Mouse (Mus musculus) kidney, postnatal 10 days (tissue): ENCODE data around the gene AI481877.
A peak's percentile ranks its signal among the peaks of the same experiment; 100 is the strongest.
"Not testable (repeated sequence)": the region's sequence is repeated elsewhere in the genome, so short reads cannot be mapped to it uniquely, and the experiment has no call there.

ENCODE experiments used
- DNase-seq: peaks from one replicate; pipeline ENCODE4 v3.0.0; 2021; ENCODE audit warnings: mixed read lengths

Gene AI481877

GRCm38 (mm10) chr4:59138507-59139033, at the start of gene AI481877:
Gene AI481877 (minus strand): TSS chr4:59138983.
- not testable (repeated sequence) for DNase-seq

DNA sequence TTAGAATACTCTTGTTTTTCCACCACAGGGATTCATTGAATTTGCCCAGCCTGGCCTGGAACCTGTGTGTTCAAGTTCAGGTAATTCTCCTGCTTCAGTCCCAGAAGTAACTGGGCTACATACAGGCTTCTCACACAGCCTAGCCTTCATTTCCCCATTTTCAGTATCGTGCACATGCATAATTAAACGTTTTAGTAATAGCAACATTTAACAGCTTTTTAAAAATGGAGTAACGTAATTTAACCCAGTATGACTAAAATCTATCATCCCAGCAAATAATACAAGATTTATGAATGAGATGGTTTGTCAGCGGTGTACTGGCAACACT, 49.7 kb upstream of the AI481877 start:
- no peak for DNase-seq

DNA sequence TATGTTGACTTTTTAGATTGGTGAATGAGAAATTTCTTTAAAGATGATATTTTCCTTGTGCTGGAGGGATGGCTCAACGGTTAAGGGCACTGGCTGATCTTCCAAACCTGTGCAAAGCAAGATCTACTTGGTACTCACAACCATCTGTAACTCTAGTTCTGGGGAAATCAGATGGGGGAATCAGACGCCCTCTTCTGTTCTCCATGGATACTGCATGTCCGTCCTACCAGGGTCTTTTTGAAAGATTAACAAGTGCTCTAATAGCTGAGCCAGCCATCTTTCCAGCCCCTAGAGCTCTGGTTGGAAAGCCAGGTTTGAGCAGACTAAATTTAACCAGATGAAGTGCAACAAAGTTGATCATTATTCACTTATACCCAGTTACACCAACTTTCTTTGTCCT, 48.5 kb upstream of the AI481877 start:
- DNase-seq = peak; percentile 57

DNA sequence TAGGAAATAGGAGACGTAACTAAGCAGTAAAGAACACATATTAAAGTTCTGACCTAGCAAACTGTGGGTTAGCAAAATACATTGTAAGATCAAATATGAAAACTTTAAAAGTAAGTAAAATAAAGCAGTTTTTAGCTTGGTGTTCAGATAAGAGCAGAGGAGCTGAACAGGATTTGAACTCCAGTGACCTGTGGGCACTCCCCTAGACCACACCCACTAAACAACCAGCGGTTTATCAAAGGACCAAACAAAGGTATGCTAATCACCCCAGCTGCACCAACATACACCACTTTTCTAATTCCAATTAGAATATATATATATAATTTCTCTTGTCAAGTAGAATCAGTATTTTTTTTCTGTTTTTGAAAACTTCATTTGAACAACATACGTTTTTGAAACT, 46.9 kb upstream of the AI481877 start:
- no peak for DNase-seq

DNA sequence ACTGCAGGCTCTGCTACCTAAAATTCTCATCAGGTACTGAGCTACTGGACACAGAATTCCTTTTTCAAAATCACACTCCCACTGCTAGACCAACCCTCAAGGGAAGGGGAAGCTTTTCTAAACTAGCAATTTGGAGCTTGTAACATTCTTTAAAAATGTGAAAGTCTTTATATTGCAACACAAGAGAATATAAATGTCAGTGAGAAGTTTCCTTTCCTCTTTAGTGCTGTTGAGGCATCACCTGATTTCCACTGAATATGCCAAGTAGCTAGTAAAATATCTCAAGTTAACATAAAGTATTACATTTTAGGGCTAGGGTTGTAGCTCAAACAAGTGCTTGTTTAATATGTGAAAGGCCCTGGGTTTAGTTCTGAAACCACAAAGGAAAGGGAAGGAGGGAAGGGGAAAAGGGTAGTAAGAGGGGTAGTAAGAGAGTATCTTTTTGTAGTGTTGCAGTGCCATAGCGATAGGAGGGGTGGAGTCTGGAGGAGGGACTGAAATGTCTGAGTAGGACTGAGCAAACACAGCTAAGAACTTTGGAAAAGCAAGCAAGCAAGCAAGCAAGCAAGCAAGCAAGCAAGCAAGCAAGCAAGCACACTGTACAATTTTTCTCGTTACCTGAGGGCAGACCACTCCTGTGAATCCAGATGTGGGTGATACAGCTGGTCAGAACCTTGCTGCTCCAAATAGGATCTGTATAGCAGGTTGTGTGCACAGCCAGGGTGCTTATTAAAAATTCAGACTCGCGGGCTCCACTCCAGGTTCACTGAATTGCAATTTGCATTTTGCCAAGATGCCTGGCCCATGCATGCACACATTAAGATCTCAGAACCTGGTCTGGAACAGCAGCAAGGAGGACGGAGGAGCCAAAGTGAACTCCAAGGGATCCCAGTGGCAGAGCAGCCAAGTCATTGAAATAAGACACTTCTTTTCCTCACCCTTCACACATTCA, 42.8 kb upstream of the AI481877 start:
- no peak for DNase-seq

- DNase-seq = no peak
Measured at GRCm38 (mm10) chr4:59177566-59177965, 38.8 kb upstream of the AI481877 start.

DNA sequence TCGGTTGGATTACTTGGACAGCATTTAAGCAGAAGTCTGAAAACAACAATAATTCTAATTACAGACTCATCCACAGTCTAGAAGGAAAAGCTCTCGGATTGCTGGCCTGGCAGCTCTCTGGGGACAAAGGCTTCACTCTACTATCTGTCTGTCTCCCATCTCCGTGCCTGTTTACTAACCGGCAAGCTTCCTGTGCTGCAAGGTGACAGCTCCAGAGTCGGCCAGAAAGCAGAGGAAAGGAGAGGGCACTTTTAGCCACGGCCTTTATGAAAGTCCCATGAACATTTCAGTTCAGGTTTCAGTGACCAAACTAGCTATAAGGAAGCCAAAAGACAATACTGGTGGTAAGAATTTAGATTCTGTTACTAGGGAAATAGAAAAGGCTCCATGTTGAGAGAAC, 37.1 kb upstream of the AI481877 start:
- no peak for DNase-seq

DNA sequence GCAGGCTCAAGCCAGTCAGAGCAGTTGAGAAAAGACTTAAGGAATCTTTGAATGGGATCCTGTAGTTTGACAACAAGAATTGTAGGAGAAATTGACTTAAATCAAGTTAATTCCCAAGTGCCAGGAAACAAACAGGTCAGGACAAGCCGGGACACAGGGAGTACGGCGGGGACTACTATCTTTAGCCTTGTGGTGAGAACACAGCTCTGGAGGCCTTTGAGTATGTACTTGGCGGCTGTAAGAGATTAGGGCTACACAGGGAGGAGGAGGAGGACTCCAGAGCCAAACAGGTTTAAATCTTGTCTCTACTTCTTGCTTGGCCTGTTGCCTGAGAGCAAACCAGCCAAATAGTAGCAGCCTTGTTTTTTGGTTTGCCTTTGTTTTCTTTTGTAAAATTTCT, 36.2 kb upstream of the AI481877 start:
- DNase-seq = no peak

DNA sequence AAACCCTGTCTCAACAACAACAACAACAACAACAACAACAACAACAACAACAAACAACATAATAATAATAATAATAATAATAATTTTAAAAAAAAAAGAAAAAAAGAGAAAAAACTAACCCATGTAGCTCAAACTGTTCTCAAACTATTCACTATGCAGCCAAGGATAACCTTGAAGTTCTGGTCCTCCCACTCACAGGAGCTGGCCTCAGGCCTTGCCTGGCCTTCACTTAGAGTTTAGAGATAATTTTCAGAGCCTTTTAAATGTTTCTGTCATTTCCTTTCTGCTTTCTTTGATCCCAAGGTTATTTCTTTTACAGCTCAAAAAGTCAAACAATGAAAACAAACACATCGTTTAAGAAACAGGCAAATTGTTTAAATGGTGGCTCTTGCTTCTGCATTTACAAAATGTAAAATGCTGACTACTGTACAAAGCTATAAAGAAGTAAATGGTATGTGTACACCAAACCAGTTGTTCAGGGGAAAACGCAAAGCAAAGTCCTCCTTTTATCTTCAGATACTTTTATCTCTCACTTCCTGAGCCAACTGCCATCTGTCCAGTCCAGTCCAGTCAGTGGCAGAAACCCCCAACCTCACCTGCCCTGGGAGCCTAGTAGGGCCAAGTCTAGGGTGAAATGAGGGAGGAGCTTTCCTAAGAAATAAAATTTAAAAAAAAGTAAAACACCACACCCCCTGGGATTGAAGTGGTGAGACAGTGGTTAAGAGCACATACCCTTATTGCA, 34.6 kb upstream of the AI481877 start:
- no peak for DNase-seq

DNA sequence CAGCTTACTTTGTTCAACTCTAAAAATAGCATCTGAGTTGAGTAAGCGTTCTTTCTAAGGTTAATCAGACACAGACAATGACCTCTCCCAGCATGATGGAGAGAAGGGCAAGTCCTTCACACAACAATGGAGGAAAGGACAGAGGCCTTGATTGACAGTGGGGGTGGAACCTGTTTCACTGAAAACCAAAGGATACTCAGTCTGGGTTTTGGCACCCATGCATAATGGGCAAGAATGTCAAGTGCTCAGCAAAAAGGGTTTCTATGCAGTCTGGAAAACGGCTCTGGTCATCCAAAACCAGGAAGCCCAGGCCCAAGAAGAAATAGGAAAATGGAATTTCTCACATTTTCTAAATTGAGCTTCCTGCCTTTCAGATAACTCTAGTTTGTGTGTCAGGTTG, 33.8 kb upstream of the AI481877 start:
- no peak for DNase-seq

- no peak for DNase-seq
Measured at GRCm38 (mm10) chr4:59169981-59170380, 31.2 kb upstream of the AI481877 start.

DNA sequence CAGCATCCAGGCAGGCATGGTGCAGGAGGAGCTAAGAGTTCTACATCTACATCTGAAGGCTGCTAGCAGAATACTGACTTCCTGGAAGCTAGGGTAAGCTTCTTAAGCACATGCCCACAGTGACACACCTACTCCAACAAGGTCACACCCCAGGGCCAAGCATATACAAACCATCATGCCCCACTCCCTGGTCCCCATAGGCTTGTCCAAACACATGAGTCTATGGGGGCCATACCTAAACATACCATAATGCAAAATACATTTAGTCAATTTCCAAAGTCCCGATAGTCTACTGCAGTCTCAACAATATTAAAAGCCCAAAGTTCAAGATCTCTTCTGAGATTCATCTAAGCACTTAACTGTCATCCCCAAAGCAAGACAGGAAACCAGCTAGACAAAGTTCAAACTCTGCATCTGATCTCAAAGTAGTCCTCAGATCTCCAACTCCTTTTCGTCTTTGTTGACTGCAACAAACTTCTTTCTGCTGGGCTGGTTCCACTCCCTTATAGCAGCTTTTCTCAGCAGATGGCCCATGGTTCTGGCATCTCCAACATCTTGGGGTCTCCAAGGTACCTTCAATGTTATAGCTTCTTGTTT, 28.6 kb upstream of the AI481877 start:
- no peak for DNase-seq

GRCm38 (mm10) chr4:59164034-59164433, 25.3 kb upstream of the AI481877 start:
- no peak for DNase-seq

DNA sequence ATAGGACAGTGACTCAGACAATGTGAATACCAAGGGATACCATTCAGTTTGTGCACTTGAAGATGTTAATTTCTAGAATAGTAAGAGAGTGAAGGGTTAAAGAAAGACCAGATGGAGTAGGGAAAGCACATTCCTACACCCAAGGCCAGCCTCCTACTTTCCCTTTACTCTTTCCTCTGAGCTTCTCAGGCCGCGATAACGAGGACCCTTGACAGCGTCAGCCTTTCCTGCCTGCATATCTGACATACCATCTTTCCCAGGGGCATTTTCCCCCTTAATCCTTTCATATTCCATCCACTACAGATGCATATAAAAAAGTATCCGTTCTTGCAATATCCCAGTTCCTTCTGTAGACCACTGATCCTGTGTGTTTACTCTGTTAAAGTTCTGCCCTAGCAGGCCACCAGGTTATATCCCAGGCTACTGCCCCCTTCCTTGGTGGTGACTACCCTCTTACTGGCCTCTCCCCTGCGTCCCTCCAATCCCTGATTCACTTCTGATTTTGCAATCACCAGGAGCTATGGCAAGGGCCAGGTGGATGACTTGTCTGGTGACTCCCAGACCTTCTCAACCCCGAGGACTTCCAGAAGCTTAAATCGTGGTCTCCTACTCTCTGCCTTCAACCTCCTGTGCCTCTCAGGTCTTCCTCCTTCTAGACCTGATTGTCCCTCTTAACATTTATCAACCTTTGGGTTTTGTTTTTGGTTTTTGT, 22.3 kb upstream of the AI481877 start:
- DNase-seq = no peak

DNA sequence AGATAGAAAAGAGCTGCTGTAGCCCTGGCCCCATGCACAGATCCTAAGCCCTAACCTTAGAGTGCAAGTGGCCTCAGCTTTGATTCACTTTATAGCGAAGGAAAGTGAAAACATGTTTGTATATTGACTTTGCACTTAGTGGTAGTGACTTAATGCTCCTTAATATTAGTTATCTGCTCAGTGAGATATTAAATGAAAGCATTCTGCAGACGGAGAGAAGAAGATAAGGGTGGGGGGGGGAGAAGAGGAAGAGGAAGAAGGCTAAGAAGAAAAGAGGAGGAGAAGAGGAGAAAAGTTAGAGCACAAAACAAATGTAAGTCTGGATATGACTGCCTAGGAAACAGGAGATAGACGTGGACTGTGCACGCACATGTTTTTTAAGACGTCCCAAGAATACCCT, 21.5 kb upstream of the AI481877 start:
- DNase-seq = no peak

GRCm38 (mm10) chr4:59157654-59158053, 18.9 kb upstream of the AI481877 start:
- no peak for DNase-seq

DNA sequence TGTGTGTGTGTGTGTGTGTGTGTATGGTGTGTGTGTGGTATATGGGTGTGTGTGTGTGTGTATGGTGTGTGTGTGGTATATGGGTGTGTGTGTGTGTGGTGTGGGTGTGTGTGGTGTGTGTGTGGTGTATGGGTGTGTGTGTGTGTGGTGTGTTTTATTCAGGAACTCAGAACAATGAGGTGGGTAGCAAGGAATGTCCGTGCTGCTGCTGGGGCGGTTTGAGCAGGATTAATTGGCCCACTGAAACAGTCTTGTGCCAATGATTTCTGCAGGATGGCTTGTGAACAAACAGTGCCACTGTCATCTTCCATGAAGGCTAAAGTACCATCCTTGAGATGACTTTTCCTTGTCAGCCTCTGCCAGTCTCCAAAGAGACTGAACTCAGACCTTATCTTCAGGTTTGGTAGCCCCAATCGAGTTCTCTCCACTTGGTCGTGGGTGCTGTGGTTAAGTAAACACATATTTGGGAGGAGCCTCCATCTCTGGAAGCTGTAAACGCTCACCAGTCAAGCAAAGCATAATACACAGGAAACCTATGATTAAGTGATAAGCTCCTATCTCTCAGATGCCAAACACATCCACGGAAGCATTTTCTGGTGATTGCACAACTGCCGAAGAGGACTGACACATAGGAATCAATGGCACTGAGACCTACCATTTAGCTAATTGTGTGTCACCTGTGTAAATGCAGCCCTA, 18.3 kb upstream of the AI481877 start:
- DNase-seq = no peak

- DNase-seq = no peak
Measured at GRCm38 (mm10) chr4:59151953-59152352, 13.2 kb upstream of the AI481877 start.

DNA sequence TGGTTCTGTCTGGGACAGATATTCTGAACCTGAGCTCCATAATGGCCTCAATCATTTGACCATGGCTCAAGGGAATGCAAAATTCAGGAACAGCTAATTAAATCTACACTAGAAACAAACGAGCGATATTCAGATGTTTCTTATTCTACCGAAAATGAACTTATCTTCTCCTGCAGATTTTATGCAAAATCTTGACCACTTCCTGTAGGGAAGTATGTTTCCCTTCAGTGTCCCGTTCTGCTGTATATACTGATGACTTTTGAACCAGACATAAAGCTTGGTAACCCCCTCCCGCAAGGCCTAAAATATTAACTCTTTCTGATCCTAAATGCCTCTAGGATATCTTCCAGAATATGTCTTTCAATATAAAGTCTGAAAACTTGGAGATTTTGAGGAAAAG, 12.1 kb upstream of the AI481877 start:
- no peak for DNase-seq

- DNase-seq = peak; percentile 21
Measured at GRCm38 (mm10) chr4:59149043-59149442, 10.3 kb upstream of the AI481877 start.

GRCm38 (mm10) chr4:59128935-59129334, 9.8 kb downstream of the AI481877 start:
- no peak for DNase-seq

DNA sequence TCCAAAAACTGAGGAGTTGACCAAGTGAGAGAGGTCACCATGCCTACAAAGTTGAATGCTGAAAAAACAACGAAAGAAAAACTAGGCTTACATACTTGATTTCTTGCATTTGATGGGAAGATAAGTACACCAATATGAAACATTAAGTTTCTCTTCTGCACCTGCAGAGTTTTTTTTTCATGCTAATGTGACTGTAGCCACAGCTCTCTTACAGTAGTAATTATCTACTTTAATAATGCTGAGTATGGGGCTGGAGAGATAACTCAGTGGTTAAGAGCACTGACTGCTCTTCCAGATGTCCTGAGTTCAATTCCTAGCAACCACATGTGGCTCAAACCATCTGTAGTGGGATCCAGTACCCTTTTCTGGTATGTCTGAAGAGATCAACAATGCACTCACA, 13.7 kb downstream of the AI481877 start:
- DNase-seq = no peak
